Mouse (Mus musculus) retina, postnatal 7 days (tissue): ENCODE data around the gene Wdr35.

Source experiments
- DNase-seq: peaks from one replicate; pipeline ENCODE4 v3.0.0-alpha.2; 2012; ENCODE audit warnings: low read depth, low spot score

Gene Wdr35

GRCm38 (mm10) chr12:9052075-9052829, 78.6 kb downstream of the Wdr35 start:
- peak; percentile 61 for DNase-seq

- DNase-seq: no peak
Observed at GRCm38 (mm10) chr12:9053345-9053744, 79.7 kb downstream of the Wdr35 start.

- no peak for DNase-seq
Observed at GRCm38 (mm10) chr12:9054012-9054411, 80.3 kb downstream of the Wdr35 start.

- DNase-seq: no peak
Observed at GRCm38 (mm10) chr12:9055269-9055668, 81.6 kb downstream of the Wdr35 start.

- no peak for DNase-seq
Observed at GRCm38 (mm10) chr12:9059502-9059901, 85.8 kb downstream of the Wdr35 start.

- DNase-seq: no peak
Observed at GRCm38 (mm10) chr12:9059965-9060364, 86.3 kb downstream of the Wdr35 start.

GRCm38 (mm10) chr12:9063611-9064010, 89.9 kb downstream of the Wdr35 start:
- DNase-seq: no peak

- no peak for DNase-seq
Observed at GRCm38 (mm10) chr12:9071058-9071457, 97.4 kb downstream of the Wdr35 start.

GRCm38 (mm10) chr12:9071493-9071892, 97.8 kb downstream of the Wdr35 start:
- DNase-seq: no peak

GRCm38 (mm10) chr12:9077554-9078125, 103.9 kb downstream of the Wdr35 start:
- DNase-seq: no peak
